Mouse (Mus musculus) T-cell, adult 2 months (primary cell): Measurements from ENCODE around the gene Kazald1.
"Not testable (repeated sequence)": the region's sequence is repeated elsewhere in the genome, so short reads cannot be mapped to it uniquely, and the experiment has no call there.

ENCODE experiments used
- DNase-seq: peaks from one replicate; pipeline ENCODE4 v3.0.0; 2022; ENCODE audit warnings: low spot score

Gene Kazald1

DNA sequence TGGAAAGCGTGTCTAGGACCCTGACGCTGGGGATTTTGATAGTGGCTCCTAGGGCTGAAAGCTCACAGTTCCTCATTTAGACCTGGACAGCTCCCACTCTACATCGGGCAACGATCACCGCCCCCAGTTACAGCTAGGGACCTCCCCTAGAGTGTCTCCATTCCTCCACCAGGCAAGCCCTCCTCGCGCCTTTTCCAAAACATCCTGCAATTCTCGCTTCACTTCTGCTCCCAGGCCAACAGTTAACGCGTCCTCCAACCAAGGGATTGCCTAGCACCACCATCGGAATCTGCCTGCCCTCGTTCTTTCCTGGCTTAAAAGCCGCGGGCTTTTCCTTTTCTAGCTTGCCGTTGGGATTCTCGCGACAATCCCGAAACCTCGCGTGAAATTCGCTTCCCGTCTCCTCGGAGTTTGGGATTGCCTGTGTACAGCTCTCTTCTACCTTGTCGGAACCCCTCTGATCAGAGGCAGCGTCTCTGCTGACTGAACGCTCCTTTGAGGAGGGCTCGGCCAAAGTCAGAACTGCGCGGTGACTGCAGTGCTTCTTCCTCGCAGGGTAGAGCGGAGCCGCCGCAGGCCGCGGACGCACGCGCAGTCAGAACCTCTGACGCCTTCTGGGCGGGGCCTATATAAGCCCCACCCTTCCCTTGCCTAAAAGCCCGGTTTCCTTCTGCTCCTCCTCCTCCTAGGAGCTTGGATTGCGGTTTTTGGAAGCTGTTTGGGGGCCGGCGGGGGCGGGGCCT lies at the start of gene Kazald1:
Gene Kazald1 (plus strand): TSS at position 662 of the 743 bp plus-strand sequence.
- peak; percentile 86 for DNase-seq

DNA sequence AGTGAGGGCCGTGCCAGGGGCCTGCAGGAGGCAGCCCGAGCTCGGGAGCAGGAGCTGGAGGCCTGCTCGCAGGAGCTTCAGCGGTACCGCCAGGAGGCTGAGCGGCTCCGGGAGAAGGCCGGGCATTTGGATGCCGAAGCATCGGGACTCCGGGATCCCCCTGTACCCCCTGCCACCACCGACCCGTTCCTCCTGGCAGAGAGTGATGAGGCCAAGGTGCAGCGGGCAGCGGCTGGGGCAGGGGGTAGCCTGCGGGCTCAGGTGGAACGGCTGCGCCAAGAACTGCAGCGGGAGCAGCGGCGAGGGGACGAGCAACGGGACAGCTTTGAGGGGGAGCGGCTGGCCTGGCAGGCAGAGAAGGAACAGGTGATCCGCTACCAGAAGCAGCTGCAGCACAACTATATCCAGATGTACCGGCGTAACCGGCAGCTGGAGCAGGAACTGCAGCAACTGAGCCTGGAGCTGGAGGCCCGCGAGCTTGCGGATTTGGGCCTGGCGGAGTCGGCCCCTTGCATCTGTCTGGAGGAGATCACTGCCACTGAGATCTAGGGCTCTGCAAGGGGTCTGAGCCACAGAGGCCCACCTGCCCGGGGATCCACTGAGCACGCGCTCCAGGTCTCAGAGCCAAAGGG lies 49.0 kb upstream of the Kazald1 start:
- no peak for DNase-seq

DNA sequence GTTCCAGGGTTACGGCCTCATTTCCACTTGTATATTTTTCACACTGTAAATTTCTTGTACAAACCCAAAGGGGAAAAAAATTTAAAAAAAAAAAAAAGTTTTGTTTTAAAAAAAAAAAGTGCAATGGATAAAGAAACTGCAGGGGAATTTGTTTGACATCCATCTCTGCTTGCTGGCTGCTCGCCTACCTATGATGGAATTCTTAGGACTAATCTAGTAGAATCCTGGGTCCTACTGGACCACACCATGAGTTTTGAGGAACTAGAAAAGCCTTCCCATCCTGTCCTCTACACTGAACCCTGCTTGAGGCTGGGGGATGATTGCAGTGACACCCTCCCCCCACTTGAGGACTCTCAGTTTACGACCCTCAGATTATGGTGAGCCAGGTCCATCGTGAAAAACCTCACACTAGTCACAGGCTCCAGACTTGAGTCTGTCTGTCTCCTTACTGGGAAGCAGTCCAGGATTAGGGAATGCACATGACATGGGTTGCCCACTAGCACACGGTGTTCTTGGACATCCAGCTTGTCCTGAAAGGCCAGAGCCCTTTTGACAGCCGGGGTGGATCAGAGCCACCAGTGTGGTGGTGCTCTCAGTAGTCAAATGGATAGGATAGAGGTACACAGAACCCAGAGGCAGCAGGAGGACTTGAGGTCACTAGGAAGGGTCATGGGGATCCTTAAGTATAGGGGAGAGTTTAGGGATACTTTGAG lies 47.9 kb upstream of the Kazald1 start:
- DNase-seq = no peak

DNA sequence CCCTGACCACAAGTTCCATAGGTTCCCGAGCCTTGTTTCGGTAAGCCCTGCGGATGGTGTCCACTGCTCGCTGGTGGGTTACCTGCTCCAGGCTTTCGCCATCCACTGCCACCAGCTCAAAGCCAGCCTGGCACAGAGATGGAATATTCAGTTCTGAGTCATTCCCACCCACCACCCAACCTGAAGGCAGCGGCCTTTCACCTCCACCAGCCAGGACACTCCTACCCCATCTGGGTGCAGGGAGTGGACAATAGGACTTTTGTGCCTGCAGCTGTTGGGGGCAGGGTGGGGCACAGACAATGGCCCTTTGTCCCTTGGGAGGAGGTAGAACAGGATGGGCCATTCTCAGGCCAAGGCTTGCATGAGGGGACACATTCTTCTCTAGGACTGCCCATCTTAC lies 47.2 kb upstream of the Kazald1 start:
- DNase-seq = no peak

DNA sequence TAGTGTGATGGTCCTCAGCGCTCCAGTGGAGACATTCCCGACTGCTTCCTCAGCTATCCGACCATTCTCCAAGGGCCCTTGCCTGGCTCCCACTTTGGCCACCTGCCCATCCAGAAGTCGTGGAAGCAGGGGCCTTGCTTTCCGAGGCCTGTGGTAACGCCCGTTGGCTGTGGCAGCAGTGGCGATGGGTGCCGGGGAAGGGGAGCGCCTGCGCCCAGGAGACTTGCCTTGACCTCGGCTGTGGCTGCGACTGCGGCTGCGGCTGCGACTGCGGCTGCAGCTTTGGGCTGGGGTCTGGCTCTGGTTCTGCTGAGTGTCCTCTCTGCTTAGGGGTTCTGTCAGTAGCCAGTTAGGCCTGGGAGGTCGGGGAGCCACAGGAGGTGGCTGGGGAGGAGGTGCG lies 46.3 kb upstream of the Kazald1 start:
- no peak for DNase-seq

DNA sequence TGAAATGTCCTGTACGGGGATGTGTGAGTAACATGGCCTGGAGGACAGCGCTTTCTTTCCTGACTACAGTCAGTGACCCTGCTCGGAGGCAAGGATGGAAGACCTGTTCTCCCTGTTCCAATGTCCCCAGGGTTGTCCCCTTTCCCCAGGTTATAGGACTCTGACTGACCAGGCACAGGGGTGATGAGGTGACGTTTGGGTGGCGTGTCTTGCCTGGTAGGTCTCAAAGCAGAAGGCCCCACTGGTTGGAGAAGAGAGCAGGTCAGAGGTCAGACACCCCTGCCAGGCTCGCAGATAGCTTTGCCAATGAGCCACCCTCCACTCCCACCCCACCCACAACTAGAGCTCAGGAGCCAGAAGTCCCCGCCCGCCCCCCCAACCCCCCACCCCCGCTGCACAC lies 45.5 kb upstream of the Kazald1 start:
- no peak for DNase-seq

DNA sequence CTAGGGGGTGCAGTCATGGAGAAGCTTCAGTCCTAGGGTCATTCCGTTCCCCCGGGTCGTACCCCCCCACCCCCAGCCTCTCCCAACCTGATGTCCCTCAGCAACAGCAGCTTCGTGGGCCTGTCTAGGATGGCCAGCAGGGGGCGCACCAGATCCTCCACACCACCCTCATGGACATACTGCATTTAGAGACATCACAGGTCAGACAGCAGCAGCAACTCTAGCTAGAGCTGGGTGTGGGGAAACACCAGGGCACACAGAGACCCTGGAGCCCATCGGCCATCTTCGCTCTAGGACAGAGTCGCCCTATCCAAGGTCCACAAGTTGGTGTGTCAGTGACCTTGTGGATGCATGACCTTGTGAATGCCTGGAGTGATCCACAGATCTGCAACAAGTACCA lies 44.9 kb upstream of the Kazald1 start:
- DNase-seq = peak; percentile 57

DNA sequence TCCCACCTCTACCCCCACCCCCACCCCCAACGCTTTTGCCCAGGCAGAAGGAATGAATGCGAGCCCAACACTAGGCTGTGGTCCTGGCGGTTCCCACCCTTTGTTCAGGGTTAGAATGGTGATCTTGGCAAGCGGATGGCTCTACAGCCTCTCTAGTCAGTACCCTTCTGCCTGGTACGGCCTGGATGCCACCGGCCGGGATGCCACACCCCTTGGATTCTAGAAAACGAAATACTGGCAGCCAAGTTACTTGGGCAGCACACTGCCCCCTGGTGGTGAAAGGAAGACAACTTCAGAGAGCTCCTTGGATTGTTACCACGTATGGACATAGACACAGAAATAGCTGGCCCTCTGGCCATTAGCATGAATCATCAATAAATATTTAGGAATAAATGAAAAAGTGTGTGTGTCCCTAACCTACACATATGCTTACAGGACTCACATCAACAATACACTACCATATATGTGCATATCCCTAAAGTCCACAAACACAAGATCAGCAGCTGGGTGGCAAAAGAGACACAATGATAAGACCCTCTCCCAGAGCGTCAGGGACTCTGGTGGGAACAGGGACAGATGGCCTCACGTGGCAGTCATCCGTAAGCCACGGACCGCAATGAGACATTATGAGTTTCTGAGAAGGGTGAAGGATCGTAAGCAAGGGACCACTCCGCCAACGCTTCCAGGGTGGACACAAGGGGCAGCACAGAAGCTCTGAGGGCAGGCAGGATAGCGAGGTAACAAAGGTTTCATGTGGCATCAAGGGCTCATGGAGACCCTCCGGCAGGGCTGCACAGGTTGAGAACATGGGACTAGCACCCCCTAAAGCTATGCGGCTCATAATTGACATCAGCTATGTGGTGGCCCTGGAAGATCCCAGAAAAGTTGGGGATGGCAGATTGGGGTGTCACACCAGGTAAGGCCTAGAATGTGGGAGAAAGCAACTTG lies 44.0 kb upstream of the Kazald1 start:
- DNase-seq = peak; percentile 70

DNA sequence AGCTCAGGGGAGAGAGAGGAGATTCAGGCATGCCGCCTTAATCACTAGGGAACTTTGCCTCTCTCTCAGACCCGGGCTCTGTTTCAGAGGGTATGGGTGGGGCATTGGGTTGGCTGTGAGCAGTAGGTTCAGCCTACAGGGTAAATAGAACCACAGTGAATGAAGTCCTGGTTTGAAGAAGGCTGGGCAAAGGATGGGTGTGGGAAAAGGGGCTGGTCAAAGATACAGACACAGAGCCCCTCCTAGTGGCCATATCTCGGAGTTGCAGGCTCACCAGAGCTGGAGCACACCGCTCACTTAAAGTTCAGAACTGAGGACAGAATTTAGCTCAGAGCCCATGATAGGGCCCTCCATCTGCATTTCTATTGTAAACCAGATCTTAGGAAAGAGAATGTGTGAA lies 43.3 kb upstream of the Kazald1 start:
- peak; percentile 63 for DNase-seq

DNA sequence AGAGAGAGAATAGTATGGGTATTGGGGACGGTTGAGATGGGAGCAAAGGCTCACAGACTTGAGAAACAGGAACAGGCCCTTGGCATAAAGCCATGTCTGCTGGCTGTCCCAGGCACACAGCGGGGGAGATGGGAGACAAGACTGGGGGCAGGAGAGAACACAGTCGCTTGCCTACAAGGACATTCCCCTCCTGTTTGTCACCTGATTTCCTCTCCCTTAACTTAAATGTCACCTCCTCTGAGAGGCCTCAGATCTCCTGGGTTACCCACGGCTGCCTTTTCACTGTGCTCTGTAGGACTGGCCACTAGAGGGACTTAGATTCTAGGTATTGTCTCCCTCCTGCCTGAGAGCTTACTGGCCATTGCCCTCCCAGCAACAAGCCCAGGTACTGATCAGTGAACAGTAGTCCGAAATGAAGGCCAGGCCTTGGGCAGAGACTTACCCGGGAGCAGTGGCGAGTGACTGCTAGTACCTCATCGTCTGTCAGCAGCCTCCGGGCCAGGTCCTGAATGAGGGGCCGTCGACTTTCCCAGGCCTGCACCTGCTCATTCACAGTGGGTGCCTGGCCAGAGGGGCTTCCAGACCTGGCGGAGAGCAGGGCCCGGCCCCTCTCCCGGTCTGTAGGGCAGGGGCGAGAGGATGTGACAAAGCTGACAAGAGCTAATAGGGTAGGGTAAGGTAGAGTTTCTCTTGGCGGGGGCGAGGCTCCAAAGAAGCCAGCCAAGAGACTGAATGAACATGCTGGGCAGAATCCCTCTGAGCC lies 42.3 kb upstream of the Kazald1 start:
- DNase-seq = no peak

DNA sequence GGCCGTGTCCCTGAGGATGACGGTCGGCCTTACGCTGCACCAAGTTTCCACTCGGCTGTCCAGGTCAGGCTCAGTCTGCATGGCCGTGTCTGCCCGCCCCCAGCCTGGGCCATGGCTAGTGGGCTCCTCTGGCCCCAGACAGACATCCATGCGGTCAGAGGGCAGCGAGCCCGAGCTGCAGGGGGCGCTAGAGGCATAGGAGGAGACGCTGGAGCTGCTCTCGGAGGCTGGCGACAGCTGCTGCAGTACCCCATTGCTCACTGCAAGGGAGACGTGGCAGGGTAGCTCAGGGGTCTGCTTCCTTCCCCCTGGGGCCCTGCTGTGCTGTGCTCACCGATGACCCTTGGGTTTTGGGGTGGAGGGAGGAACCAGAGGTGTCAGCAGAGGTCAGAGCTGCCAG lies 38.2 kb upstream of the Kazald1 start:
- peak; percentile 50 for DNase-seq

DNA sequence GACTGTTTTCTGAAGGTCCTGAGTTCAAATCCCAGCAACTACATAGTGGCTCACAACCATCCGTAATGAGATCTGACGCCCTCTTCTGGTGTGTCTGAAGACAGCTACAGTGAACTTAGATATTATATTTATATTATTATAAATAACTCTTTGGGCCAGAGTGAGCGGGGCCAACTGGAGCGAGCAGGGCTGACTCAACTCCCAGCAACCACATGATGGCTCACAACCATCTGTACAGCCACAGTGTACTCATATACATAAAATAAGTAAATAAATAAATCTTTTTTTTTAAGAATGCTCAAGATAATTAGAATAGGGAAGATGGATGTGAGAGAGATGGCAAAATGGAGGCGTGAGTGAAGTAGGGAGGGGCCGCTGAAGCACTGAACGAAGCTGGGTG lies 36.8 kb upstream of the Kazald1 start:
- not testable (repeated sequence) for DNase-seq

DNA sequence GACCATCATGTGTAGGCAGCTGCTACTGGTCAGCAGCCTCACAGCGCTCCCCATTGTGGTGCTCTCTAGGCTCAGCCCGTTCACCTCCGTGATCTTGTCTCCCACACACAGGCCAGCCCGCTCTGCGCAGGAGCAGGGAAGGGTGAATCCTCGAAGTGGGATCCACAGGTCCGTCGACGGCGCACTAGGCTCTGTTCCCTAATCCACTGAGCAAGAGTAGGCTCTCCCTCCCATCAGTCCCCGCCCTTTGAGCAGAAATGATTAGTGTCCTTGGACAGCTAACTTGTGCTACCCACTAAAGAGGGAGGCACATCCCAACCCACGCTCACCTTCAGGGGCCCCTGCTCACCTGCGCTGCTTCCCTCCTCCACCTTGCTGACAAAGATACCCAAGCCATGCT lies 34.8 kb upstream of the Kazald1 start:
- no peak for DNase-seq

DNA sequence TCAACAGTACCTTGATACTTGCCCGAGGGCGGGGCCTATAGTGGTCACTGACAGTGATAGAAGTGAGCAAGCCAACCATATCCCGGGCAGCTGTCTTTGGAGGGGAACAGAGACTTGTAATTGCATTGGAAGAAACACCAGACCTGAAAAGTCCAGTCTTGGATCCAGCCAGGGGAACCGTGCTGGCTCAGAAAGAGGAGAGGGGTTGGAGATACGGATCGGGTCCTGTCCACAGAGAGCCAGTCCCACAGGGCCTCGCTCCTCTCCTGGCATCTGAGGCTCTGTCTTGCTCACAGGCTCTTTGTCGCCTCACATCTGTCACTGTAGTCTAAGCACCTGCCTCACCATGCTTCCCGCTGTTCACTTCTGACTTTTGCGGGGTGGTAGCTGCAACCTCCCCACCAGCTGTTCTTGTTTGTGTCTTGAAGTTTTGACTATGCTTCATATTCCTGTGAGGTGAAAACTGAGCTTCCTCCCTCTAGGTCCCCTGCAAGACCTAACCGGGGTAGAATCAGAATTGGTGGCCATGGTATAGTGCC lies 30.6 kb upstream of the Kazald1 start:
- no peak for DNase-seq

DNA sequence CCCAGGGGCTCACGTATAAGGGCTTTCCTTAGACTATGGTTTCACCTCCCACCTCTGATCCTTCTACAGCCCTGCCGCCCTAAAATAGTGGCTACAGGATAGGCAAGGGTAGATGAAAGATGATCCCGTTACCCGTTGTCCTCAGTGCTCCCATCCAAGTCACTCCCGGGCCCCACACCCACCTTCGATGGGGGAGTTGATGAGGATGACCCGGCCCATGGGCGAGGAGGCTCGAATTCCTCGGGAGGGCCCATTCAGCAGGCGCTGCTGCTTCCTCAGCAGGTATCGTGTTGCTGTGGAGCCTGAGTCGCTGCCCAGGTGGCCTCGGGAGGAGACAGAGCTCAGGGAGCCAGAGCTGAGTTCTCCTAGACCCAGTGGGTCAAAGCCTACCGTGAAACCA lies 29.8 kb upstream of the Kazald1 start:
- DNase-seq = no peak

DNA sequence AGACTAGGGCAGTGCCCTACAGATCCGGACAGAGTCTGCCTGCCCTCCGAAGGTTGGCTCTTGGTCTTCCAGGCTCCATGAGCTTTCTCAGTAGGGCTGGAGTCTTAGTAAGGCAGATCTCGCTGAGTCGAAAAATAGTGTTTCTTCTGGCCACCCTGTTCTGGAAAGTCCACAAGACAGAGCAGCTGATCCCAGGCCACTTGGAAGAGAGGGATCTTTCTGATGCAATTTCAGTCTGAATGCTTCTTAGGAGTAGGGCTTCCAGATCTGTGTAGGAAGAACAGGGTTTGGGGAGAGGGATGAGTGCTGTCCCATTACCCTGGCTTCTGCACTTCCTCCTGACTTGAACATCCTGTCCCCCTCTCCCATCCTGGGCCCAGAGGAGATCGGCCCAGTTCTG lies 29.4 kb upstream of the Kazald1 start, which contains the start of gene Pdzd7:
Gene Pdzd7 (minus strand): TSS at position 67 of the 400 bp plus-strand sequence.
- DNase-seq = no peak

DNA sequence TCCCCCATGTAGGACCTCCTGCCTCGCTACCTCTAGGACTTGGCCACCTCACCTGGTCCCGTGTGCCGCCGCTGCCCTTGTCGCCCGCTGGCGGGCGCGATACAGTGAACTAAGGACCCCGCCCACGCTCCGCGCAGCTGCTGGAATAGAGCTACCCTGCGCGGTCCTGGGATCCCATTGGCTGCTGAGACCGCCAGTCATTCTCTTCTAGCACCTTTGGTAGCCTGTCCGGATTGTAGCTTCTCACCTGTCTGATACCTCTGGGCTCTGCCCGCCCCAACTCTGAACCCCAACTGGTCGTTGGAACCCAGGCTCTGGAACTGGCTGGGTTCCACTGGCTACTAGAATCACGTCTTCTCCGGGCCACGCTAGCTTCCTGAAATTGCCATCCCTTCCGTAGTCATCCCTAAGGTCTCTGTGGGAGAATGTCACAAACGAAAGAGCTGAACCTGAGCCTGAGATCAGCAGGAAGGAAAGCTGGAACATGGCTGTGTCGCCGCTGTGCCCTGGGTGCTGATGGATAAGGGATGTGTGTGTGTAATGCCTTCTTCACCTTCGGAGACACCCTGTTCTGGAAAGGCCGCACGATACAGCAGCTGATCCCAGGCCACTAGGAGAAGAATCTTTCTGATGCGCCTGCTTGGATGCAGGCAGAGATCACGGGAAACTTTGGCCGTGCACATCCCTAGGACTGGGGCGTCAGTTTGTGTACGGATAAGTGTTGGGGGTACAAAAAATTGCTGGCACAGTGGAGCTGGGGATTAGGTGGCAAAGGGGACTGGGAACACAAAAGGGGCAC lies 28.3 kb upstream of the Kazald1 start:
- peak; percentile 72 for DNase-seq

DNA sequence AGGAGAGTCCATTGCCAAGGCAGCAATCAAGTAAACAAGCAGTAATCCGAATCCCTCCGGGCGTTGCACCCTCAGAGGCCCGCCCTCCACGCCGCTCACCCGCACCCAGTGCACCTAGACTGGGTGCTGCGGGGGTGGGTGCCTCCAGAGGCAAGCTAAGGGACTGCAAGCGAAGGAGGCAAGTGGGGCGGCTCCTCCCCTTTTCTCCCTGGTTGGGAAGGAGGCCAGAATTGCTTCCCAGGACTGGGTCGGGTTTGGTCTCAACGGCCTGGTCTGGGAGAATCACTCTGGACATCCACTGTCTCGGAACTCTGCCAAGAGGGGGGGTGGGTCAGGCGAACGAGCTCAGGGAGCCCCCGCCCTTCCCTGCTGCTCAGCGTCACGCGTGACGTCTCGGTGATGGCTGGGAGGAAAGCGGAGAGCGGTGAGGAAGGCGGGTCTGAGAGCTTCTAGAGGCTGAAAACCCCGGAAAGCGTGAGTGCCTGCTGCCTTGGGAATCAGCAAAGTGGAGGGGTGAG lies 27.6 kb upstream of the Kazald1 start, which contains the start of gene Sfxn3:
Gene Sfxn3 (plus strand): TSS at position 87 of the 518 bp plus-strand sequence.
- peak; percentile 91 for DNase-seq

DNA sequence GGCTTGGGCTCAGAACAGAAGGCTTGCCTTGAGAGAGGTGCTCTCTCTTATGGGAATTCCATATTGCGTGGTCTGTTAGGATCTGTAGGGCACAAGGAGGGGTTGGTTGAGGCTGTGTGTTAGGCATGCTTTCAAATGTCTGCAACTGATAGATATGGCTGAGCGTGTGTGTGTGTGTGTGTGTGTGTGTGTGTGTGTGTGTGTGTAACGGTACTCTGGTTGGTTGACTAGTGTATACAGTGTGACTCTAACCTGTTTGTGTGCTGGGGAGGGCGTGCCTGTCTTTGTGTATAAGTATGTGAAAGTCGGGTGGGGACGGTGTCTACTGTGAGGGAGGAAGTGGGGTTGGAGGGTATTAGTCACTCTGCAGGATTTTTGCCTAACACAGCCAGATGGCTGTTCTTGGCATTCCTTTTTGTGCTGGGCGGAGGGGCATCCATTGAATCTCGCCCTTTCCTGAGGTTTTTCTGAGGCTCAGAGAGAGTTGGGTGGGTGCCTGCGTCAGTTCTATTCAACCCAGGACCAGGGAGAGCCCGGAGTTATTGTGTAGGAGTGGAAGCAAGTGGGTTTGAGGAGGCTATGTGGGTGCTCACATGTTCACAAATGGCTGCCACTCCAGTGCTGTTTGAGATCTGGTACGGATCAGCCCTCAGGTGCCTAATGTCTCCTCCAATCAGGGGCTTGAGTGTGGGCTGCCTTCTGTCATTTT lies 27.0 kb upstream of the Kazald1 start:
- peak; percentile 80 for DNase-seq
